Mouse (Mus musculus) liver, postnatal 0 days (tissue): ENCODE results near the gene Itgb7.

ENCODE experiments used
- CTCF ChIP-seq: sonication (generic); IDR thresholded peaks from 2 replicates; pipeline ENCODE4 v1.5.1; 2016; ENCODE audit warnings: antibody characterized with exemption, low read depth
- EP300 ChIP-seq: IDR thresholded peaks from 2 replicates; pipeline ENCODE4 v1.6.1; 2016; ENCODE audit warnings: antibody characterized with exemption, low read depth, mild to moderate bottlenecking

DNA sequence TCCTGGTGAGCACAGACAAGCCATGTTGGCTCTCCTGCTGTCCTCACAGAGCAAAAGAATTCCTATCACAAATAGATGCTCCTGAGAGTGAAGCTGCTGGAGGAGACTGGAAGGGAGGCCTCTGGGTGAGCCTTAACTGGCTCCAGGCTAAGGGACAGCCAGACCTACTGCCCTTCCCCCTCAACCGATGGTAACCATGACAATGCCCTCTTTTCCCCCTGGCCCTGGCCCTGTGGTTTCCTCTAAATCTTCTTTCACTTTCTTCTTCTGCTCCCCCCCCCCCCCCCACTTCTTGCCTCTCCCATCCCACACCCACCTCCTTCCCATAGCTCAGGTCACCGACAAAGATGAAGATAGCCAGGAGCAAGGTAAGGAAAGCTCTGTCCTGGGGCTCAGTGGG lies 2.2 kb upstream of the Itgb7 start:
- no peak for TF ChIP-seq CTCF
- no peak for TF ChIP-seq EP300
